Mouse (Mus musculus) intestine, embryonic 14.5 days (tissue): Measurements from ENCODE around the gene Grik4. TPM values are rescaled to one million over a fixed set of nuclear protein-coding genes. Genes with fewer than 3 reads are reported as not detected.

ENCODE experiments used
- ATAC-seq: fragments of 200-750 bp; cut with Nextera tagmentation; replicated peaks from 2 replicates; pipeline ENCODE4 v1.8.0; 2017; ENCODE audit warnings: low read depth, moderate number of reproducible peaks, moderate TSS enrichment, moderate library complexity; ENCODE audit not compliant: low FRiP score, low TSS enrichment
- DNase-seq: peaks from one replicate; pipeline ENCODE4 v3.0.0-alpha.2; 2018; ENCODE audit warnings: low spot score
- H3K27ac ChIP-seq: fragments of 300-500 bp; sonication (generic); 2 replicates; pipeline ENCODE4 v1.5.1; 2014; ENCODE audit warnings: low read depth, mild to moderate bottlenecking, control low read depth
- H3K27me3 ChIP-seq: fragments of 300-500 bp; sonication (generic); replicated peaks from 2 replicates; pipeline ENCODE4 v1.6.1; 2014; ENCODE audit warnings: low read length, control low read depth; ENCODE audit not compliant: control insufficient read depth, insufficient read depth
- H3K36me3 ChIP-seq: fragments of 300-500 bp; sonication (generic); 2 replicates; pipeline ENCODE4 v1.6.1; 2014; ENCODE audit warnings: low read length, control low read depth; ENCODE audit not compliant: control insufficient read depth, insufficient read depth
- H3K4me1 ChIP-seq: fragments of 300-500 bp; sonication (generic); replicated peaks from 2 replicates; pipeline ENCODE4 v1.6.1; 2014; ENCODE audit warnings: low read length, control low read depth, mixed read lengths; ENCODE audit not compliant: control insufficient read depth, insufficient read depth
- H3K4me2 ChIP-seq: fragments of 300-500 bp; sonication (generic); 2 replicates; pipeline ENCODE4 v1.6.1; 2014; ENCODE audit warnings: low read length
- H3K4me3 ChIP-seq: fragments of 300-500 bp; sonication (generic); 2 replicates; pipeline ENCODE4 v1.5.1; 2014; ENCODE audit warnings: low read depth, low read length, control low read depth, mixed read lengths
- H3K9ac ChIP-seq: fragments of 300-500 bp; sonication (generic); 2 replicates; pipeline ENCODE4 v1.6.1; 2014; ENCODE audit warnings: mild to moderate bottlenecking, low read length
- H3K9me3 ChIP-seq: fragments of 300-500 bp; sonication (generic); 2 replicates; pipeline ENCODE4 v1.6.1; 2016; ENCODE audit warnings: low read length, control low read depth; ENCODE audit not compliant: control insufficient read depth
- WGBS: fragments of 180-500 bp; shearing (Covaris S2); extraction: QIAGEN DNeasy Blood & Tissue Kit; methylation state at CpG from one replicate; pipeline ENCODE4 v1.1.7; 2014; 5-methylcytosine and 5-hydroxymethylcytosine counted together
- polyA plus RNA-seq: library from polyadenylated mRNA; unstranded; fragments of >200 nt; fragmentation: Nextera tagmentation; extraction: Ambion mirVana; gene quantifications from 2 replicates; pipeline ENCODE4 v1.2.1, GENCODE M21; 2014

The Grik4 gene
- polyA plus RNA-seq, 1 experiment from 2014 or later: 1.3 TPM

- DNase-seq (no peak), ATAC-seq (no peak)
- WGBS: 63% methylated on average over 10 of the region's 10 CpGs
- no peak overlapping the region for H3K4me3 ChIP-seq
- no peaks in the 10 kb centered on the region for H3K27me3 ChIP-seq
- H3K9ac ChIP-seq: no peak overlapping the region
- H3K36me3 ChIP-seq: no peaks in the 10 kb centered on the region
- H3K4me2 ChIP-seq: no peak overlapping the region
- H3K27ac ChIP-seq: no peak overlapping the region
- H3K4me1 ChIP-seq: no peaks in the 10 kb centered on the region
- H3K9me3 ChIP-seq: no peaks in the 10 kb centered on the region
Measured at GRCm38 (mm10) chr9:42646821-42647220, 297.5 kb downstream of the Grik4 start.

- no peaks in the 10 kb centered on the region for H3K4me1 ChIP-seq
- H3K36me3 ChIP-seq: no peaks in the 10 kb centered on the region
- H3K27me3 ChIP-seq: no peaks in the 10 kb centered on the region
- DNase-seq (no peak), ATAC-seq (no peak)
- H3K27ac ChIP-seq: no peak overlapping the region
- WGBS: 86% methylated on average over 5 of the region's 5 CpGs
- H3K4me2 ChIP-seq: no peak overlapping the region
- H3K9ac ChIP-seq: no peak overlapping the region
- no peak overlapping the region for H3K4me3 ChIP-seq
- no peaks in the 10 kb centered on the region for H3K9me3 ChIP-seq
Measured at GRCm38 (mm10) chr9:42645161-42645560, 299.1 kb downstream of the Grik4 start.

- DNase-seq: no peak
- H3K36me3 ChIP-seq: no peaks in the 10 kb centered on the region
- no peak for ATAC-seq
- 47% methylated on average over 5 of the region's 5 CpGs for WGBS
- H3K4me2 ChIP-seq: no peak overlapping the region
- H3K4me1 ChIP-seq: no peaks in the 10 kb centered on the region
- H3K9me3 ChIP-seq: no peaks in the 10 kb centered on the region
- H3K27ac ChIP-seq: no peak overlapping the region
- H3K27me3 ChIP-seq: no peaks in the 10 kb centered on the region
- no peak overlapping the region for H3K4me3 ChIP-seq
- no peak overlapping the region for H3K9ac ChIP-seq
Measured at GRCm38 (mm10) chr9:42642821-42643220, 301.5 kb downstream of the Grik4 start.

DNA sequence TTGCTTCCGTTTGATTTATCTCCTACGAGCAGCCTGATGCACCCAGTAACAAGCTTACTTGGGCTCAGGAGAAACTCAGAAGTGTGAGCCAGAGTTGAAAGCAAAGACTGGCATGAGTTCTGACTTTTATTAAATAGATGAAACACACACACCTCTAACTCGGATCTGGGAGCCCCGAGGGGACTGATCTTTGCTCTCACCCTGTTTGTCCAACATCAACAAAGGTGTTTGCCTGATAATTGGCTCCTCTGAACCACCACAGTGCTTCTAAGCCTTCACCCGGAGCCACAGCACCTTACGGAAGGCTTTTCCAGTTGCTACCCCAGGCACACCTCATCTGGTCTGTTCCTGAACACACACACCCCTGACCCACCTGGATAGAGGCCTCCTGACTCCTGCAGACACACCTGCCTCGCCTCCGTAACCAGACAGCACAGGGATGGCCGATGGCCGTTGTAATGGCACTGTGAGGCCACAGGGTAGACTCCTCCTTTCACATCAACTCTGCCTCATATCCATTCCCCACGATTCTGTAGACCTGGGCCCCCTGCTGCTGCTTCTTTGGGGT is 302.7 kb downstream of the Grik4 start:
- Histone ChIP-seq H3K36me3 (no peaks in the 10 kb centered on the region), H3K27ac (no peak overlapping the region), H3K9ac (no peak overlapping the region), H3K9me3 (no peaks in the 10 kb centered on the region), H3K4me3 (no peak overlapping the region), H3K4me2 (no peak overlapping the region), H3K27me3 (no peaks in the 10 kb centered on the region), H3K4me1 (no peaks in the 10 kb centered on the region)
- DNase-seq (no peak), ATAC-seq (no peak)
- WGBS: 58% methylated on average over 11 of the region's 11 CpGs

- Histone ChIP-seq H3K4me1 (no peaks in the 10 kb centered on the region), H3K4me2 (no peak overlapping the region), H3K36me3 (no peaks in the 10 kb centered on the region), H3K9me3 (no peaks in the 10 kb centered on the region), H3K9ac (no peak overlapping the region), H3K4me3 (no peak overlapping the region), H3K27ac (no peak overlapping the region), H3K27me3 (no peaks in the 10 kb centered on the region)
- DNase-seq (no peak), ATAC-seq (no peak)
- 80% methylated on average over 10 of the region's 10 CpGs for WGBS
Measured at GRCm38 (mm10) chr9:42636446-42636845, 307.8 kb downstream of the Grik4 start.

- DNase-seq: no peak
- ATAC-seq: no peak
- Histone ChIP-seq H3K4me3 (no peak overlapping the region), H3K27me3 (no peaks in the 10 kb centered on the region), H3K4me1 (no peaks in the 10 kb centered on the region), H3K9me3 (no peaks in the 10 kb centered on the region), H3K27ac (no peak overlapping the region), H3K36me3 (no peaks in the 10 kb centered on the region), H3K4me2 (no peak overlapping the region), H3K9ac (no peak overlapping the region)
- WGBS: 93% methylated on average over 4 of the region's 4 CpGs
Measured at GRCm38 (mm10) chr9:42631479-42631878, 312.8 kb downstream of the Grik4 start.

- H3K4me3 ChIP-seq: no peak overlapping the region
- H3K36me3 ChIP-seq: no peaks in the 10 kb centered on the region
- ATAC-seq: no peak
- H3K27me3 ChIP-seq: no peaks in the 10 kb centered on the region
- DNase-seq: no peak
- H3K9me3 ChIP-seq: no peaks in the 10 kb centered on the region
- H3K27ac ChIP-seq: no peak overlapping the region
- no peak overlapping the region for H3K9ac ChIP-seq
- H3K4me2 ChIP-seq: no peak overlapping the region
- H3K4me1 ChIP-seq: no peaks in the 10 kb centered on the region
- 23% methylated on average over 6 of the region's 6 CpGs for WGBS
Measured at GRCm38 (mm10) chr9:42627634-42628033, 316.7 kb downstream of the Grik4 start.

GRCm38 (mm10) chr9:42627146-42627545 is 317.1 kb downstream of the Grik4 start:
- H3K4me3 ChIP-seq: no peak overlapping the region
- H3K36me3 ChIP-seq: no peaks in the 10 kb centered on the region
- no peaks in the 10 kb centered on the region for H3K9me3 ChIP-seq
- no peak overlapping the region for H3K4me2 ChIP-seq
- WGBS: 69% methylated on average over 8 of the region's 8 CpGs
- no peak for DNase-seq
- H3K9ac ChIP-seq: no peak overlapping the region
- H3K27ac ChIP-seq: no peak overlapping the region
- no peaks in the 10 kb centered on the region for H3K4me1 ChIP-seq
- no peaks in the 10 kb centered on the region for H3K27me3 ChIP-seq
- ATAC-seq: no peak

- 68% methylated on average over 6 of the region's 6 CpGs for WGBS
Measured at GRCm38 (mm10) chr9:42626226-42626775, 318.0 kb downstream of the Grik4 start.

More at GRCm38 (mm10) chr9:42626226-42626775, 318.0 kb downstream of the Grik4 start:
- H3K27me3 ChIP-seq: no peaks in the 10 kb centered on the region
- H3K9ac ChIP-seq: no peak overlapping the region
- no peaks in the 10 kb centered on the region for H3K4me1 ChIP-seq
- no peak overlapping the region for H3K4me3 ChIP-seq
- no peaks in the 10 kb centered on the region for H3K36me3 ChIP-seq
- no peak overlapping the region for H3K27ac ChIP-seq
- H3K9me3 ChIP-seq: no peaks in the 10 kb centered on the region
- DNase-seq (no peak), ATAC-seq (no peak)
- no peak overlapping the region for H3K4me2 ChIP-seq
